Mouse (Mus musculus) midbrain, postnatal 0 days (tissue): ENCODE results near the gene Snx33. TPM values are rescaled to one million over a fixed set of nuclear protein-coding genes. Genes with fewer than 3 reads are reported as not detected.

Source experiments
- ATAC-seq: fragments of 200-750 bp; cut with Nextera tagmentation; 2 replicates; pipeline ENCODE4 v1.8.0; 2017; ENCODE audit warnings: moderate number of reproducible peaks, mild to moderate bottlenecking, moderate TSS enrichment, moderate library complexity; ENCODE audit not compliant: low FRiP score
- DNase-seq: peaks from one replicate; pipeline ENCODE4 v3.0.0-alpha.2; 2015; ENCODE audit warnings: low spot score
- H3K27ac ChIP-seq: fragments of 300-500 bp; sonication (generic); 2 replicates; pipeline ENCODE4 v1.5.1; 2014; ENCODE audit warnings: low read depth, mild to moderate bottlenecking, low read length, mixed read lengths
- H3K27me3 ChIP-seq: fragments of 300-500 bp; sonication (generic); 2 replicates; pipeline ENCODE4 v1.6.1; 2014; ENCODE audit warnings: low read length, control low read depth, mixed read lengths; ENCODE audit not compliant: insufficient read depth
- H3K36me3 ChIP-seq: fragments of 300-500 bp; sonication (generic); 2 replicates; pipeline ENCODE4 v1.6.1; 2014; ENCODE audit warnings: low read length, control low read depth, mixed read lengths; ENCODE audit not compliant: insufficient read depth
- H3K4me1 ChIP-seq: fragments of 300-500 bp; sonication (generic); 2 replicates; pipeline ENCODE4 v1.6.1; 2014; ENCODE audit warnings: mild to moderate bottlenecking, control low read depth, antibody characterized with exemption, low read length, mixed read lengths; ENCODE audit not compliant: insufficient read depth
- H3K4me2 ChIP-seq: fragments of 300-500 bp; sonication (generic); 2 replicates; pipeline ENCODE4 v1.6.1; 2014; ENCODE audit warnings: low read depth, mild to moderate bottlenecking, low read length, mixed read lengths; ENCODE audit not compliant: poor library complexity, severe bottlenecking
- H3K4me3 ChIP-seq: fragments of 300-500 bp; sonication (generic); 2 replicates; pipeline ENCODE4 v1.5.1; 2014; ENCODE audit warnings: low read depth, mild to moderate bottlenecking, low read length, moderate library complexity
- H3K9ac ChIP-seq: fragments of 300-500 bp; sonication (generic); replicated peaks from 2 replicates; pipeline ENCODE4 v1.6.1; 2014; ENCODE audit warnings: mild to moderate bottlenecking, low read length, moderate library complexity, mixed read lengths; ENCODE audit not compliant: poor library complexity, severe bottlenecking
- H3K9me3 ChIP-seq: fragments of 300-500 bp; sonication (generic); 2 replicates; pipeline ENCODE4 v1.6.1; 2016; ENCODE audit warnings: low read length, control low read depth
- CTCF ChIP-seq: IDR thresholded peaks from 2 replicates; pipeline ENCODE4 v1.5.1; 2016; ENCODE audit warnings: antibody characterized with exemption, mild to moderate bottlenecking
- WGBS: fragments of 180-500 bp; shearing (Covaris S2); extraction: QIAGEN DNeasy Blood & Tissue Kit; methylation state at CpG from one replicate; pipeline ENCODE4 v1.1.7; 2014; 5-methylcytosine and 5-hydroxymethylcytosine counted together
- polyA plus RNA-seq: library from polyadenylated mRNA; unstranded; fragments of >200 nt; fragmentation: Nextera tagmentation; extraction: Ambion mirVana; gene quantifications from 2 replicates; pipeline ENCODE4 v1.2.1, GENCODE M21; 2015
- total RNA-seq: library from RNA; depleted of rRNA; stranded (reverse); fragments of >200 nt; gene quantifications from 2 replicates; pipeline ENCODE4 v1.2.3, GENCODE M21; 2014

The Snx33 gene
- total and polyA plus RNA-seq, 2 experiments from 2014 or later: 1.6 to 7.3 TPM

GRCm38 (mm10) chr9:56877284-56877683, 50.9 kb downstream of the Snx33 start:
- WGBS: 76% methylated on average over 5 of the region's 5 CpGs
- TF ChIP-seq CTCF: no peak
- 0 out of 2 replicates have a peak overlapping the region, but pooled peaks have one; percentile 32 for H3K27ac ChIP-seq
- ATAC-seq (no peak), DNase-seq (no peak)
- H3K9ac ChIP-seq: no peak overlapping the region
- H3K4me3 ChIP-seq: no peak overlapping the region
- peaks cover 2% of the 10 kb centered on the region; the same call in 1 of the 2 replicates for H3K4me1 ChIP-seq
- H3K36me3 ChIP-seq: no peaks in the 10 kb centered on the region
- no peaks in the 10 kb centered on the region for H3K27me3 ChIP-seq
- no peak overlapping the region for H3K4me2 ChIP-seq
- H3K9me3 ChIP-seq: no peaks in the 10 kb centered on the region

- ATAC-seq: no peak
- no peak for TF ChIP-seq CTCF
- Histone ChIP-seq H3K27me3 (no peaks in the 10 kb centered on the region), H3K9ac (no peak overlapping the region), H3K4me1 (peaks cover 2% of the 10 kb centered on the region; the same call in 1 of the 2 replicates), H3K4me3 (no peak overlapping the region), H3K4me2 (no peak overlapping the region), H3K27ac (0 out of 2 replicates have a peak overlapping the region, but pooled peaks have one; percentile 32), H3K36me3 (no peaks in the 10 kb centered on the region), H3K9me3 (no peaks in the 10 kb centered on the region)
- DNase-seq: peak; percentile 55
- WGBS: 49% methylated on average over 9 of the region's 9 CpGs
Observed at GRCm38 (mm10) chr9:56876784-56877183, 51.4 kb downstream of the Snx33 start.

GRCm38 (mm10) chr9:56873097-56873496, 55.1 kb downstream of the Snx33 start:
- Histone ChIP-seq H3K27ac (no peak overlapping the region), H3K36me3 (no peaks in the 10 kb centered on the region), H3K27me3 (no peaks in the 10 kb centered on the region), H3K4me1 (peaks cover 2% of the 10 kb centered on the region; the same call in 1 of the 2 replicates), H3K4me2 (no peak overlapping the region), H3K9ac (no peak overlapping the region), H3K9me3 (no peaks in the 10 kb centered on the region), H3K4me3 (no peak overlapping the region)
- no peak for TF ChIP-seq CTCF
- 76% methylated on average over 1 of the region's 1 CpGs for WGBS
- ATAC-seq: no peak
- DNase-seq: no peak

- 82% methylated on average over 5 of the region's 5 CpGs for WGBS
- H3K9me3 ChIP-seq: no peaks in the 10 kb centered on the region
- H3K27ac ChIP-seq: no peak overlapping the region
- no peak overlapping the region for H3K9ac ChIP-seq
- no peak overlapping the region for H3K4me3 ChIP-seq
- H3K36me3 ChIP-seq: no peaks in the 10 kb centered on the region
- DNase-seq (no peak), ATAC-seq (no peak)
- TF ChIP-seq CTCF: no peak
- no peak overlapping the region for H3K4me2 ChIP-seq
- no peaks in the 10 kb centered on the region for H3K27me3 ChIP-seq
- peaks cover 2% of the 10 kb centered on the region; the same call in 1 of the 2 replicates for H3K4me1 ChIP-seq
Observed at GRCm38 (mm10) chr9:56872105-56872903, 55.9 kb downstream of the Snx33 start.

GRCm38 (mm10) chr9:56871191-56871590, 57.0 kb downstream of the Snx33 start:
- H3K4me1 ChIP-seq: no peaks in the 10 kb centered on the region
- WGBS: 51% methylated on average over 5 of the region's 5 CpGs
- DNase-seq: no peak

GRCm38 (mm10) chr9:56870778-56871177, 57.4 kb downstream of the Snx33 start:
- 72% methylated on average over 10 of the region's 10 CpGs for WGBS
- Histone ChIP-seq H3K9me3 (no peaks in the 10 kb centered on the region), H3K27me3 (no peaks in the 10 kb centered on the region), H3K4me3 (no peak overlapping the region), H3K9ac (no peak overlapping the region), H3K27ac (no peak overlapping the region; the same call in 1 of the 2 replicates), H3K36me3 (no peaks in the 10 kb centered on the region), H3K4me2 (no peak overlapping the region), H3K4me1 (no peaks in the 10 kb centered on the region)
- ATAC-seq: no peak
- DNase-seq: no peak
- TF ChIP-seq CTCF: no peak

More at GRCm38 (mm10) chr9:56871191-56871590, 57.0 kb downstream of the Snx33 start:
- Histone ChIP-seq H3K4me2 (no peak overlapping the region), H3K9ac (no peak overlapping the region), H3K9me3 (no peaks in the 10 kb centered on the region), H3K27ac (no peak overlapping the region; the same call in 1 of the 2 replicates), H3K36me3 (no peaks in the 10 kb centered on the region), H3K27me3 (no peaks in the 10 kb centered on the region), H3K4me3 (no peak overlapping the region)
- TF ChIP-seq CTCF: no peak
- no peak for ATAC-seq
